Mouse (Mus musculus): ENCODE data around the gene Gm45021. TPM values are rescaled to one million over a fixed set of nuclear protein-coding genes. Genes with fewer than 3 reads are reported as not detected.

Gm45021 gene
- polyA plus RNA-seq, 1 experiment from 2014 or later: not detected

GRCm38 (mm10) chr6:48591221-48591845, 1.9 kb downstream of the Gm45021 start:
- ATAC-seq (ENCODE audit: insufficient read depth, low FRiP score): no peak
- Histone ChIP-seq H3K9ac (ENCODE audit: low read length) (no peak overlapping the region), H3K4me1 (ENCODE audit: control insufficient read depth, insufficient read depth, low read length) (peaks cover 16% of the 10 kb centered on the region), H3K36me3 (ENCODE audit: control insufficient read depth, insufficient read depth, low read length) (peaks cover 5% of the 10 kb centered on the region), H3K4me2 (ENCODE audit: low read depth, low read length) (no peak overlapping the region), H3K27me3 (ENCODE audit: control insufficient read depth, insufficient read depth, low read length) (no peaks in the 10 kb centered on the region), H3K27ac (ENCODE audit: low read length) (no peak overlapping the region), H3K9me3 (replicated peaks; ENCODE audit: control insufficient read depth, low read length) (peaks cover 7% of the 10 kb centered on the region), H3K4me3 (replicated peaks; ENCODE audit: low read length) (no peak overlapping the region)
- 74% methylated on average over 3 of the region's 3 CpGs for WGBS

DNA sequence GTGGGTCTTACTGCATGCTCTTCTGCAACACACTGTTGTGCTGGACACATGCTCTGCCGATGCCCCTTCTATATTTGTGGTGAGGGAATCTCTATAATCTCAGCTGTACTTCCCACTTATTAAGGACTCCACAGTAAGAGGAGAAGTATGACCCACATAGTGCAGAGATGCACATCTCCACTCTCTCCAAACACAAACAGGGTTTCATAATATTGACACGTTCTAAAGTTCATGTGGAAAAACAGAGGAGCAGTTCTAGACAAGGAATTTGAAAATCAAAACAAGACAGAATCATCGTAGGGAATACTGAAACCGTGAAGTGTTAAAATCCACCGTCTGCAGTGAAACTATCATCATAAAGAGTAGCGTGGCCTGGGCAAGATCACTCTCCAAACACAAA, 2.5 kb downstream of the Gm45021 start:
- ATAC-seq (ENCODE audit: insufficient read depth, low FRiP score): no peak
- WGBS: 86% methylated on average over 6 of the region's 6 CpGs
- Histone ChIP-seq H3K27me3 (ENCODE audit: control insufficient read depth, insufficient read depth, low read length) (no peaks in the 10 kb centered on the region), H3K4me2 (ENCODE audit: low read depth, low read length) (no peak overlapping the region), H3K4me1 (ENCODE audit: control insufficient read depth, insufficient read depth, low read length) (peaks cover 16% of the 10 kb centered on the region), H3K27ac (ENCODE audit: low read length) (no peak overlapping the region), H3K9ac (ENCODE audit: low read length) (no peak overlapping the region), H3K9me3 (replicated peaks; ENCODE audit: control insufficient read depth, low read length) (peaks cover 12% of the 10 kb centered on the region), H3K36me3 (ENCODE audit: control insufficient read depth, insufficient read depth, low read length) (peaks cover 10% of the 10 kb centered on the region), H3K4me3 (replicated peaks; ENCODE audit: low read length) (no peak overlapping the region)

GRCm38 (mm10) chr6:48593158-48594042, 4.0 kb downstream of the Gm45021 start, which contains the start of the genes Repin1 and Gm44965:
Repin1 (plus strand) TSS chr6:48593883.
Gm44965 (plus strand) TSS chr6:48593941.
- Histone ChIP-seq H3K4me3 (replicated peaks; ENCODE audit: low read length) (peak within 1 kb of the TSS; percentile 87), H3K36me3 (ENCODE audit: control insufficient read depth, insufficient read depth, low read length) (peaks cover 25% of the 10 kb centered on the region), H3K27ac (ENCODE audit: low read length) (peak within 1 kb of the TSS; percentile 85), H3K9me3 (replicated peaks; ENCODE audit: control insufficient read depth, low read length) (peaks cover 24% of the 10 kb centered on the region), H3K27me3 (ENCODE audit: control insufficient read depth, insufficient read depth, low read length) (no peaks in the 10 kb centered on the region), H3K9ac (ENCODE audit: low read length) (peak within 1 kb of the TSS; percentile 94), H3K4me2 (ENCODE audit: low read depth, low read length) (peak within 1 kb of the TSS; percentile 67), H3K4me1 (ENCODE audit: control insufficient read depth, insufficient read depth, low read length) (peaks cover 16% of the 10 kb centered on the region)
- 6% methylated on average over 45 of the region's 45 CpGs for WGBS
- ATAC-seq (ENCODE audit: insufficient read depth, low FRiP score): peak; percentile 93

DNA sequence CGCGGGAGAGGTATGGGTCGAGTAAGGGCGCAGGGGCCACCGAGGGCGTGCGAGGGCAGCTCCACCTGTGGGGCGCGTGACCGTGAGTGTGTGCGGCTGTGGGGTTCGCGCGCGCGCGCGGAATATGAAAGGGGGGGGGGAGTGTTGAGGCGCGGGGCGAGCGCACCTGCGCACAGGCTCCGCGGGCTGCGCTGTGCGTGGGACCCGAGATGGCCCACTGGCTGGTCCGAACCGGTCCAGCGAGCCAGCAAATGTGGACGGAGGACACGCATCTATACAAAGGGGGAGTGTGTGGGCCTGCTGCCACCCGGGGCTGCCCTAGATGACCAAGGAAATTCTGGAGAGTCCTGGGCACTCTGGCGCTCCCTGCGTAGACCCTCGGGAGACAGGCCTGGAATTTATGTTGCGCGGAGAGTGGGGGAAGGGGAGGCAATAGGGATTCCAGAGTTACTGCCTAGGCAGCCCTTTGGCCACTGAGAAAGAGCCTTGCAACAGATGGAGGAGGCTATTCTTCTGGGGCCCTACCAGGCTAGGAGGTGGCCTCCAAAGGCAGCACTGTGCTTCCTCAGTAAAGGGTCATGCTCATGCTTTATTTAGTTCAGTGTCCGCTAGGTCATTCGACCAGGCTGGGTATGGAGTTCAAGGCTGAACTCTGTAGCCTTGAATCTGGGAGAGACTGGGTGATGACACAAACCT, 4.8 kb downstream of the Gm45021 start:
- peak overlapping the region; percentile 67 for H3K4me2 ChIP-seq (ENCODE audit: low read depth, low read length)
- peak overlapping the region; percentile 87 for H3K4me3 ChIP-seq (replicated peaks; ENCODE audit: low read length)
- 1% methylated on average over 41 of the region's 41 CpGs for WGBS
- H3K27me3 ChIP-seq (ENCODE audit: control insufficient read depth, insufficient read depth, low read length): no peaks in the 10 kb centered on the region
- H3K36me3 ChIP-seq (ENCODE audit: control insufficient read depth, insufficient read depth, low read length): peaks cover 32% of the 10 kb centered on the region
- peak; percentile 48 for ATAC-seq (ENCODE audit: insufficient read depth, low FRiP score)
- peak overlapping the region; percentile 94 for H3K9ac ChIP-seq (ENCODE audit: low read length)
- H3K27ac ChIP-seq (ENCODE audit: low read length): peak overlapping the region; percentile 85
- peaks cover 12% of the 10 kb centered on the region for H3K4me1 ChIP-seq (ENCODE audit: control insufficient read depth, insufficient read depth, low read length)
- peaks cover 24% of the 10 kb centered on the region for H3K9me3 ChIP-seq (replicated peaks; ENCODE audit: control insufficient read depth, low read length)

- Histone ChIP-seq H3K4me3 (replicated peaks; ENCODE audit: low read length) (no peak overlapping the region), H3K36me3 (ENCODE audit: control insufficient read depth, insufficient read depth, low read length) (peaks cover 37% of the 10 kb centered on the region)
- 53% methylated on average over 1 of the region's 1 CpGs for WGBS
Measured at GRCm38 (mm10) chr6:48595278-48595677, 5.9 kb downstream of the Gm45021 start.

GRCm38 (mm10) chr6:48596545-48597232, 7.3 kb downstream of the Gm45021 start:
- Histone ChIP-seq H3K4me2 (ENCODE audit: low read depth, low read length) (no peak overlapping the region), H3K4me1 (ENCODE audit: control insufficient read depth, insufficient read depth, low read length) (peaks cover 9% of the 10 kb centered on the region), H3K27me3 (ENCODE audit: control insufficient read depth, insufficient read depth, low read length) (no peaks in the 10 kb centered on the region), H3K9ac (ENCODE audit: low read length) (no peak overlapping the region), H3K9me3 (replicated peaks; ENCODE audit: control insufficient read depth, low read length) (peaks cover 24% of the 10 kb centered on the region), H3K27ac (ENCODE audit: low read length) (no peak overlapping the region), H3K36me3 (ENCODE audit: control insufficient read depth, insufficient read depth, low read length) (peaks cover 37% of the 10 kb centered on the region), H3K4me3 (replicated peaks; ENCODE audit: low read length) (no peak overlapping the region)
- no peak for ATAC-seq (ENCODE audit: insufficient read depth, low FRiP score)
- 95% methylated on average over 45 of the region's 45 CpGs for WGBS

More at GRCm38 (mm10) chr6:48595278-48595677, 5.9 kb downstream of the Gm45021 start:
- Histone ChIP-seq H3K27ac (ENCODE audit: low read length) (no peak overlapping the region), H3K4me2 (ENCODE audit: low read depth, low read length) (peak overlapping the region; percentile 67), H3K27me3 (ENCODE audit: control insufficient read depth, insufficient read depth, low read length) (no peaks in the 10 kb centered on the region), H3K9me3 (replicated peaks; ENCODE audit: control insufficient read depth, low read length) (peaks cover 24% of the 10 kb centered on the region), H3K9ac (ENCODE audit: low read length) (peak overlapping the region; percentile 94; the same call in 1 of the 2 replicates), H3K4me1 (ENCODE audit: control insufficient read depth, insufficient read depth, low read length) (peaks cover 9% of the 10 kb centered on the region)
- ATAC-seq (ENCODE audit: insufficient read depth, low FRiP score): no peak

DNA sequence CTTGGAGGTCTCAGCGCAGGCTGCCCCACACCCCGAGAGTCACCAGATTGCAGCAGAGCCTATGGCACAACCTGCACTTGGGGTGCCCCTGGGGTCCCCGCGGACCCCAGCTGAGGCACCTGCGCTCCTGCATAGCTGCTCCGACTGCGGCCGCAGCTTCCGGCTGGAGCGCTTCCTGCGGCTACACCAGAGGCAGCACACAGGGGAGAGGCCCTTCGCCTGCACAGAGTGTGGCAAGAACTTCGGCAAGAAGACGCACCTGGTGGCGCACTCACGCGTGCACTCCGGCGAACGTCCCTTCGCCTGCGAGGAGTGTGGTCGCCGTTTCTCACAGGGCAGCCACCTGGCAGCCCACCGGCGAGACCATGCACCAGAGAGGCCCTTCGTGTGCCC, 7.8 kb downstream of the Gm45021 start:
- Histone ChIP-seq H3K27ac (ENCODE audit: low read length) (no peak overlapping the region), H3K36me3 (ENCODE audit: control insufficient read depth, insufficient read depth, low read length) (peaks cover 37% of the 10 kb centered on the region), H3K9me3 (replicated peaks; ENCODE audit: control insufficient read depth, low read length) (peaks cover 24% of the 10 kb centered on the region), H3K9ac (ENCODE audit: low read length) (no peak overlapping the region), H3K4me1 (ENCODE audit: control insufficient read depth, insufficient read depth, low read length) (peaks cover 9% of the 10 kb centered on the region), H3K27me3 (ENCODE audit: control insufficient read depth, insufficient read depth, low read length) (no peaks in the 10 kb centered on the region), H3K4me3 (replicated peaks; ENCODE audit: low read length) (no peak overlapping the region), H3K4me2 (ENCODE audit: low read depth, low read length) (no peak overlapping the region)
- WGBS: 97% methylated on average over 27 of the region's 27 CpGs
- no peak for ATAC-seq (ENCODE audit: insufficient read depth, low FRiP score)

DNA sequence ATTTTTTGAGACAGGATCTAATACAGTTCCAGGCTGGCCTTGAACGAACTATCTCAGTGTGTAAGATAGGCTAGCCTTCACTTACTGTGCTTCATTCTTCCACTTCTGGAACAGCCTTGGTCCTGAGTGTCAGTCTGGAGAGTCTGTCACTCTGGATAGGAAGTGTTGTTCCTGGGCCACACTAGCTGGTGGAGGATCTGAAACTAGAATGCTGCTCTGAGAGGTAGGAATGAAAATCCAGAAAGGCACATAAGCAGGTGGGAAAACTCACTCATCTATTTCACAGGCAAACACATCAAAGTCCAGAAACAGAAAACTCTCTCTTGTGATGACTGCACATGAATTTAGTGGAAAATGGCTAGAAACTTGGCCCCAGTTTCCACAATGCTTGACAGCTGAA, 11.2 kb downstream of the Gm45021 start:
- Histone ChIP-seq H3K27me3 (ENCODE audit: control insufficient read depth, insufficient read depth, low read length) (no peaks in the 10 kb centered on the region), H3K9ac (ENCODE audit: low read length) (no peak overlapping the region), H3K9me3 (replicated peaks; ENCODE audit: control insufficient read depth, low read length) (peaks cover 24% of the 10 kb centered on the region), H3K4me3 (replicated peaks; ENCODE audit: low read length) (no peak overlapping the region), H3K36me3 (ENCODE audit: control insufficient read depth, insufficient read depth, low read length) (peaks cover 37% of the 10 kb centered on the region), H3K4me1 (ENCODE audit: control insufficient read depth, insufficient read depth, low read length) (peaks cover 6% of the 10 kb centered on the region; the same call in 1 of the 2 replicates), H3K4me2 (ENCODE audit: low read depth, low read length) (no peak overlapping the region), H3K27ac (ENCODE audit: low read length) (no peak overlapping the region)
- WGBS: 86% methylated on average over 1 of the region's 1 CpGs
- no peak for ATAC-seq (ENCODE audit: insufficient read depth, low FRiP score)

Data from stomach, embryonic 16.5 days (tissue).